Mouse (Mus musculus) brain, adult 2 months (tissue): ENCODE results near the gene Glb1l.
A peak's percentile ranks its signal among the peaks of the same experiment; 100 is the strongest.
"Not testable (repeated sequence)": the region's sequence is repeated elsewhere in the genome, so short reads cannot be mapped to it uniquely, and the experiment has no call there.

Experiments
- DNase-seq: peaks from one replicate; pipeline ENCODE4 v3.0.0; 2011; ENCODE audit warnings: low read depth, low spot score

Glb1l gene

DNA sequence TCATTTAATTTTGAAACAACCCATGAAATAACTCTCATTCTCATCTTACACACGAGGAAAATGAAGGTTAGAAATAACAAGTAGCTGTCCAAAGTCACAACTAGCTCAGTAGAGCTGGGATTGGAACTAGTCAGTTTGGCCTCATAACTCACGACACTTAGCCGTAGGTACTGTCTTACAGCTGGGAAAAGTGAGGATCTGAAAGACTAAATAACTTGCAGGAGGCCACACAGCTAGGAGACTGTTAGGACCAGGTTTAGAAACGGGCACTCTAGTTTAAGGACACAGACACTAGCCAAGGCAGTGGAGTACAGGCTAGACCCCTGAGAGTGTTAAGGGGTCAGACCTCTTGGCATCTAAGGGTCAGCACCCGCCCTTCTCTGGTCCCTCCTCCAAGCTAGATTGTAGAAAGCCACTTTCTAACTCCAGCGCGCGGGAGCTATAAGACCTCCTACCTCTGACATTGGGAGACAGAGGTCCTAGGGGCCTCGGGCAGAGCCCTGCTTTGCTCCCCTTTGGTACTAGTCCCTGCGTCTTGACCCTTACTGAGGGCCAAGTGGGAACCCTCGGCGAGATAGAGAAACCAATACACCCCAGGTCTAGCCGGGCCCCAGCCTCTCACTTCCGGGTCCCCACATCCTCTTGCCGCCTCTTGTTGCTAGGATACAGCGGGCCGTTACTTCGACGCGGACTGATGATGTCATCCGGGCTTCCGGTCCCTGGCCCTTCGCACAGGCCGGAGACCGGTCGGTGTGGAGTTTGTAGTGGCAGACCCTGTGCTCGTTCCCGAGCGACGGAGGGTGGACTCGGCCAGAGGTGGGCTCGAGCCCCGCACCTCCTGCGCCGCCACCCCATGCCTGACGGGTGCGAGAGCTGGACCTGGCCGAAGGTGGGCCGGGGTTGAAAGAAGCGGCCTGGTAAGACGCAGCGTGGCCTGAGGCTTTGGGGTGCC is at the start of gene Glb1l, which contains the start of gene Stk16:
Gene Glb1l, minus strand, starts transcription at position 678 of the 952 bp plus-strand sequence.
Gene Stk16, plus strand, starts transcription at position 703 of the 952 bp plus-strand sequence.
- peak; percentile 99 for DNase-seq

DNA sequence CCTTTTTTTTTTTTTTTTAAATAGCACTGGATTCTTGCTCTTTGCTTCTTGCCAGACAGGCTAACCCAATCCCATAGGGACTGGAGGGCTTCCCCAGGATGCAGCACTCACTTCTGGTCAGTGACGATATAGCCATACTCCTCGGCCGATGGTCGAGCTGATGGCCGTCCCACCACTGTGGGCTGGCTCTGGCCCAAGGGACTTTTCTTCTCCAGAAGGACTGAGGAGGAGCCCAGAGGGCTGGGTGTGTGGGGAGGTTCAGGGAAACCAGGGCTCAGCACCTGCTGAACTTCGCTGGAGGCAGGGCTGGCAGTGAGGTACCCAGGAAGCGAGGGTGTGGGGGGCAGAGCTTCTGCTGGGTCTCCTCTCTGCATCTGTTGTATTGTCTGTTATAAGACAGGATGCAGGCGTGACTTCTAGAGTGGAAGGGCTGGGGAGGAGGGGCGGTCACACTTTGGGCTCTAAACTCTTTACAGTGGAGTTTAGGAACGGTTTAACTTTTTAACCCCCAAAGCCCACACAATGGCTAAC is 45.0 kb upstream of the Glb1l start:
- DNase-seq, result no peak

DNA sequence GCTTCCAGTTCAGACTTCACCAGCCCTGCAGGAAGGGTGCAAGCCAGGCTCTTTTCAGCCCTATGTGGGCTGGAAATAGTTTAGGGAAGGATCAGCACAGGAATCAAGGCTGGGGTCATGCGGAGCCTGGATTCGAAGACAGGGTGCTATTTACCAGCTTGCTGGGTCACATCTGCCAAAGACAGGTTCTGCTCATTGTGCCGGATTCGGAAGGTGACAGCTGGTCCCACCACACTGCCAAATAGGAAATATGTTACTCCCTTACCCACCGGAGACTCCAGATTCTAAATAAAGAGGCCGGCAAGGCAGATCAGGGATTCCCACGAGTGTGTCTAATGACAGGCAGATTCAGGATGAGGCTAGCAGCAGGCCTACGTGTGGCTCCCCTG is 44.0 kb upstream of the Glb1l start:
- peak; percentile 69 for DNase-seq

DNA sequence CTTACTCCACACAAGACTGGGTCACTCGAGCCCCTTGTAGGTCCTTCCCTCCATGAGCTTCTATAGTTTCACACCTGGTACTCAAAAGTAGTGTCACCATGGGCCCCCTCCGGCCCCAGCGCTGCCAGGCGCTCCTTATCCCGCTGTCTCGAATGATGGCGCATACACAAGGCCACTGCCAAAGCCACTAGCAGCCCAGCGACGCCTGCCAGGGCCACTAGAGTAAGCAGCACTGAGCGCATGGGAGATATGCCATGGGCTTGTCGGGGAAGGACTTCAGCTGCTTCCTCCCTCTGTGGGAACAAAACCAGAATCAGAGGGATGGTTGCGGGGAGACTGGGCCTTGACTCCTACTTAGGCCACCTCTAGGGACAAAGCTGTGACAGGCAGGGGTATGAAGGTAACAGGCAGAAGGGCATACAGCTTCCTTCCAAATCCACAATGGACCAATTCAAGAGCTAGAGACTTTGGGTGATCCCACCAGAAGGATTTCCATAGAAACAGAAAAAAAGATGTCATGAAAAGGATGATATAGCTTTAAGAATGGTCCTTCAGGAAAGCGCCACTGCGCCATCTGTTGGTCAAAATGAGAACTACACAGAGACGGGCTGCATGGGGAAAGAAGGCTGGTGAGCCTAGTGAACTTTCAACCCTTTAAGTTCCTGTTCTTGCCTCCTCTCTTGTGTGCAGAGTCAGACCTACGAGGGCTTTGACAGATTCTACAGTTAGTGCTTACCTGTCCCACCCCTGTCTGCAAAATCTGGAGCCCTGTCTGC is 43.4 kb upstream of the Glb1l start:
- peak; percentile 87 for DNase-seq

DNA sequence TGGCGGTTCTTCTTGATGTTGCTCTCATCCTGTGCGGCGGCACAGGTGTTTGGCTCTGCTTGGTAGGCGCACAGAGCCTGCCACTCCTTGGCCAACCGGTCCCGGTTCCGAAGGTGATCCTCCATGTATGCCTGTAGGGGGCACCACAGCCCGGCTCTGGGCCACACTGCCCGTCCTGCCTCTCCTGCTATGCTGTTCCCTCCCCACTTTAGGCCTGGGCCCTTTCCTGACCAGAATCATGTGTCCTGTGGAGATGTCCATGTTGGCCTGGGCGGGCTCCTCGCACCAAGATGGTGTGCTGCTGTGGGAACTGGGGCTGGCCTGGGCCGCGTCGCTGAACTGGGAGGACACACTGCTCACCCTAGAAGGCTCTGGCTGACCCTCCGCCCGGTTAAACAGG is 42.4 kb upstream of the Glb1l start:
- DNase-seq, result no peak

DNA sequence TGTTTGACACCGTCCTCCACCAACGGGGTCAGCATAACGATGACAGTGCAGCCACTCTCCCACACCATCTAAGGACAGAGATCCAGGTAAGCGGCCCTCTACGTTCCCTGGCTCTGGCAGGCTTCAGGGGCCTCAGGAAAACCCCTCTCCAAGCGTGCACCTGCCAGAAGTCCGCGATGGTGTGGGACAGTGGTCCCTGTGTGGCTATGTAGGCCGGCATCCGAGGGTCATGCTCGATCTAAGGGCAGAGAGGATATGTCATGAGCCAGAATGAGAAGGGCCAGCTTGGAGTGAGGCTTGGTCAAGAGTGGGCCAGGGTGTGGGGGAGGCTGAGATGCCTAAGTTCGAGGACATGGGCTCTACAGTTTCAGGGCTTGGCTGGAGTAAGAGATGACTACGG is 41.7 kb upstream of the Glb1l start:
- no peak for DNase-seq

DNA sequence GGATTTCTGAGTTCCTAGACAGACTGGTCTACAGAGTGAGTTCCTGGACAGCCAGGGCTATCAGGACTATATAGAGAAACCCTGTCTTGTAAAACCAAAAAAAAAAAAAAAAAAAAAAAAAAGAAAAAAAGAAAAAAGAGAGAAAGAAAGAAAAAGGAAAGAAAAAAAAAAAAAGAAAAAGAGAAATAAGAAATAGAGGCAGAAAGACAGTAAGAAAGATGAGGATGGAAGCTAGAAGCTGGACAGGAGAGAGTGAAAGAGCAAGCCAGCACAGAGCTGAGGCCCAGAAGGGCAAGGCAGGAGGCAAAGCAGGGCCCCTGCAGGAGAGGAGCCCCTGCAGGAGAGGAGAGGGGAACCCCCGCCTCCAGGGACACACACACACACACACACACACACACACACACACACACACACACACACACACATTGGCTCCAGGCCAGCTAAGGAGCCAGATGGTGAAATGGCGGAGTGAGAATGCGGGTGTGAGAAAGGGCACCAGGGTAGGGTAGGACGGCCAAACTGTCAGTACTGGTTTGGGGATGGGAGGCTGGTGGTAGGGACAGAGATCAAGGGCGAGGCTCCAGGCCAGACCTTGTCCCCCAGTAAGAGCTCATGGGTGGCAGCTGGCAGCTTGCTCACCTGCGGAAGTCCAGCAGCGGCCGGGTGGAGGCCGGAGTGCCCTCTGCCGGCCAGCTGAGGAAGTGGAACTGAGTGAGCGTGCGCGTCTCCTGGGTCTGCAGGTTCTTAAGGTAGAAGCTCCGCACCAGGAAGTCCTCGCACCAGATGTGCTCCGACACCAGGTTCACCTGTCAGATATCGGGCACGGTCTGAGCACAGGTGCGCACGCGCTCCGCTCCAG is 40.7 kb upstream of the Glb1l start:
- peak; percentile 94 for DNase-seq

DNA sequence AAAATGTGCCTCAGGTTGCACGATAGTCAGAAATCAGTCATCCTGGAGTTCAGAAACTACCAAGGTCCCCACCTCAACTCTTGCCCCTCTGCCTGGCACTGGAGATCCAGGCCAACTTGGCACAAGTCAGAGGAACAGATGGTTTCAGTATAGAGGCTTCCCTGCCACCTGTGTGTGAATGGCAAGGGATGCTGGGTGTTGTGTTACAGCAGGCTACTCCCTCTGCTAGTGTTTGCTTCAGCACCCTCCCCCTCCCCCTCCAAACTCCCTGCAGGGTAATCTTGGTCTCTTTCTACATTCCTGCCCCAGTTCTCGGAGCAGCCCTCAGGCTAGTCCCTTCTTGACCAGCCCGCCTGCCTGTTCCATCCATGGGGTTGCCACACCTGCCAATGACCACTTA is 39.9 kb upstream of the Glb1l start:
- DNase-seq, result peak; percentile 81

DNA sequence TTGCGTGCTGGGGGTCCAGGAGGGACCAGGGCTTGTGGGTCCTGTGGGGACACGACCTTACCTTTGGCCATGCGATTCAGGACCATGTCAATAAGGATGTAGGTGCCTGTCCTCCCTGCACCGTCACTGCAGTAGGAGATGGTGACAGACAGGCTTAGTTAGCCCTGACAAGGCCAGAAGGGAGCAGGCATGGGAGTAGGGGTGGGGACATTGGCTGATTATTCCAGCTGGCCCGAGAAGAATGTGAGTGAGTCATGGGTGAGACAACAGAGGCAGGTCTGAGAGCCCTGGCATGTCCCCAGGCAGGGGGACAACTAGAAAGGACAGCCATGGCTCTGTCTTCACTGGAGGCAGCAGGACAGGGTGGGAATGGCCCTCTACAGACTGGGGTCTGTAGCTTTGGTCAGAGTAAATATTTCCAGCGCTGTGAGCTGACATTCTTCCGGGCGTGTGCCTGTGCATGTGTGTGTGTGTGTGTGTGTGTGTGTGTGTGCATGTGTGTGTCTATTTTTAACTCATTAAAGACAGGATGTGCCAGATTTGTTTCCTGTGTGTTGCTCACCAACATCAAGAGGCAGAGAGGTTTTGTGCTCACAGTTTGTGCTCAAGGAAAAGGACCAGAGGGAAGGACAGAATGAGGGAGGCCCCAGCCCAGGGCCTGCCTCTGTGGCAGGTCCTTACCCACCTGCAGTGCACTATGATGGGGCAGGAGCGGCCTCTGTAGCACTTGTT is 37.6 kb upstream of the Glb1l start:
- DNase-seq, result peak; percentile 94

DNA sequence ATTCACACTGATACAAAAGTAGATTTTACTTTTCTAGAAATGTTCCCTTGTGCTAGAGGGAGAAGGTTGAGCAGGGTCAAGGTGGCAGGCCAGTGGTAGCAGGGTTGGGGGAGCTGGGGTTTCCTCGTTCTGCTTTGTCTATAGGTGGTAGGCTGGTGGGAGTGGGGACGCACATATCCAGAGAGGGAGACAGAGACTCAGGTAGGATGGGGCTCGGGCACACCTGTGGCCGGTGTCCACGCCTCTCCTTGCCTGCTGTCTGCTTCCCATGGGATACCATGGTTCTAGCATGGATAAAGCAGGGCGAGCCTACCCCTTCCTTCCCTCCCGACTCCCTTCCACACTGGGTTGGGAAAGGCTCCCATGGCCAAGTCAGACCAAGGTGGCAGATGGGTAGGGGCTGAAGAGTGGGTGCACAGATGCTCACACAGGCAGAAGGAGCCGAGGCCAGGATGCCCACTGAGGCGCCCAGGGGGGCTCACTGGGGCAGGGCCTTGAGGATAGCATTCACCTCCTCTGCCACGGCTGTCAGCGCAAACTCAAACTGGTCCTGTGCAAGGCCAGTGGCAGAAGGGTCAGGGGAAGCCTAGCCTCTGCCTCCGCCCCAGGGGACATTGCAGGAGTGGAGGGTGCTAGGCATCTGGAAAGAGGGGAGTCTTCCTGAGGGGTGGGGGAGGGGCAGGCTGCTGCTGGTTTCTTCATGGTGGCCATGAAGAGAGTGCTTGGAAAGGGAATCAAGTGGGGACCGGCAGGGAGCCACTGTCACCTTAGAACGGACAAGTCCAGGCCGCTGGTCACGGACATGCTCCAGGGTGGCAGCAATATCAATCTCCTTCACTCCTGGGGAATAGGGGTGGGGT is 36.7 kb upstream of the Glb1l start:
- no peak for DNase-seq

DNA sequence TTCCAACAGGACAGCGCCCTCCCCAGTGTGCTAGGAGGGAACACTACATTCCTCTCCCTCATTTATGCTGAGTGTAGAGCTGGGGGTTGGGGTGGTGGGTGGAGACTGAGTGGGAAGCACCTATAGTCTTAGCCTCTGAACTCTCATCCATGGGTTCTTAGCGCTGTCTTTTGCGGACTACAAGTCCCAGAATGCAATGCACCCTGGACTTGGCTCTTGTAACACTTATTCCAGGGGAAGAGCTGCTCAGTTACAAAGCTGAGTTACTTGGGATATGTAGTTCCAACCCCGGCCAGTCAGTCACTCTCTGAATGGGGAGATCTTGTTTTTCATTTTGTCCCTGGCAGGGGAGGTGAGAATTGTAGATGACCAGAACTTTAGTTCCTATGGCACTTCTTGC is 34.2 kb upstream of the Glb1l start:
- peak; percentile 92 for DNase-seq

DNA sequence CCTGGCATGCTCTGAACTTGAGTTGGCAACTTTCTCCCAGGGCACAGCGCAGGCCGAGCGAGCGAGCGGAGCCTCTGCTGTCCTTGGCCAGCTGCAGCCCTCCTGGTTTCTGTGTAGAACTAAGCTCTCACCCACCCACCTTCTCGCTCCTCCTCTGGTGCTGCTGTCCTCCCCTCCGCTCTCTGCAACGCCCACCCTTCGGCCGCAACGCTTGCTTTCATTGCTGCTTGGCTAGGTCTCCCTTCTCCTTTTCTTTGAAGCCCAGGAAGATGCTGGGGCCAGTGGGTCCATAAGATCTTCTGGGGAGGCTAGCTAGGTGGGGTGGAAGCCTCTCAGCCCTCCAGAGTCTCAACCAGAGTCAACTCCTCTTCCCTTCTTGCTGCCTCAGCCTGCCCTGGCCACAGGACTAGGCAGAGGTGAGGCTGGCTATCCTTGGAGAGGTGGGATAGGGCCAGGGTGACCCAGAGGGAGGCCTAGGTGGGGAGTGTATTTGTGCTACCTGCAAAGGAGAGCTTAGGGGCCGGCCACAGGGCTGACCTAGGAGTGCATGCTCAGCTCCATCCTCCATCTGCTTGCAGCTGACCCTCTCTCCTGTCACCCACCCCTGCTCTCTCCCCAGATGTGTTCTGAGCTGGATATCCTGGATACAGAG is 33.7 kb upstream of the Glb1l start:
- peak; percentile 64 for DNase-seq

DNA sequence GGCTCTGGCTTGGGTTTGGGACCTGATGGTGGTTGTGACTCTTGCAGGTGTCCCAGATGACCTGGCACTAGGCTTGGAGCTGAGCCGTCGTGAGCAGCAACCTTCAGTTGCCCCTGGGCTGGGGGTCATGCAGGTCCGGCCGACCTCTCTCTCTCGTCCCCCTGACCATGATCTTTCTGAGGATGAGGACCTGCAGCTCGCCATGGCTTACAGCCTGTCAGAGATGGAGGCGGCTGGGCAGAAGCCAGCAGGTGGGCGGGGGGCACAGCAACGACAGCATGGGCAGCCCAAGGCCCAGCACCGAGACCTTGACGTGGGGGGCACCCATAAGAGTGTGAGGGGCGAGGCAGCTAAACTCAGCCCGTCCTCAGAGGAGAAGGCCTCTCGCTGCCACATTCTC is 32.8 kb upstream of the Glb1l start:
- no peak for DNase-seq

DNA sequence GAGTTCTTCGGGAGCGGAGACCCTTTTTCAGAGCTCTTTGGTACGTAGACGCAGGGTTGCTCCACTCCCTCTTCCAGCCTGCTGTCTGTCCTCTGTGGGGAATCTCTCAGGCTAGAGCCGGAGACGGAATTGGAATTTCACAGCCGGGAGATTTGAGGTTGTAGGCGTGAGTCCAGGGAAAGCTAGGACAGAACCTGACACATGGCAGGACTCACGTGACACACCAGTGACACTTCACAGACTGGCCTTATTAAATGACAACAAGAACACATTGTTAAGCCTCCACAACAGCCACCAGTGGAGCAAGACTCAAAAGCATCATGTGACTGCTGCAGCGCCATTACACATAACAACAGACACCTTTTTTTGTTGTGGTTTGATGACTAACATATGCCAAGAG is 29.0 kb upstream of the Glb1l start:
- DNase-seq, result peak; percentile 95

DNA sequence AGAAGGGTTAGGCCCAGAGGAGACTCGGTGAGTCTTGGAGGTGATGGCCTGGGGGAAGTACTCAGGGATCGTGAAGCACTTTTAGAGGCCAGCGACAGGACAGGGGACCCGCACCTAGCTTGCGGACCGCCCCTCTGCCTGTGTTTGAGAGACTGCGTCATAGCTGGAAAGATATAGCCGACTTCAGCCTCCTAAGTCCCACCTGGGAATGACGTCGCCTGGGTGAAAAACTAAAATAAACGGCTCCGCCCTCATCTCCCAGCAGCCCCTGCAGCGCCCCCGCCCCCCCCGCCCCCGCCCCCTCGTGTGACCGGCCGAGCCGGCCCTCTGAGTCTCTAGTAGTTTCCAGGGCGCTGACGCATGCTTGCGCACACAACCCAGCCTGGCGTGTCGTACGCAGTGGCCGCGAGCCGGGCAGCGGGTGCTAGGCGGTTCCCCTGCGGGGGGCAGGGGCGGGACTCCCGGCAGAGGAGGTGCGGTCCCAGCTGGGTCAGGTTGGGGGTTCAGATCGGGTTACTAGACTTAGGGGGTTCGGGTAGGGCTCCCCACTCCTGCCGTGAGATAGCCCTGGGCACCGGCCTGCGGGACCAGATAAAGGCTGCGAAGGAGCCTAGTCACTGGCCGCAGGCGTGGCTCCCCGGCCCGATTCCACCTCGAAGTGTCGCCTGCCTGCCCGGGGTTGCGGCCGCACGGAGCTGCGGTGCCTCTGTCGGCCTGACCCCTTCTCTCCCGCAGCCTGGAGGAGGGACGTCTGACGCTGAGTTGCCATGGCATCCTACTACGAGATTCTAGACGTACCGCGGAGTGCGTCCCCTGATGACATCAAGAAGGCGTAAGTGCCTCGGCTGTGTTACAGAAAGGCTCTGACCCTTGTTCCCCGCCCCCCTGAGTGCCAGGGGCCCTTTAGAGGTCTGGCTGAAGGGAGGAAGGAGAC is 25.8 kb upstream of the Glb1l start, which contains the start of gene Dnajb2:
Gene Dnajb2, plus strand, starts transcription at position 290 of the 934 bp plus-strand sequence.
- DNase-seq, result peak; percentile 96

DNA sequence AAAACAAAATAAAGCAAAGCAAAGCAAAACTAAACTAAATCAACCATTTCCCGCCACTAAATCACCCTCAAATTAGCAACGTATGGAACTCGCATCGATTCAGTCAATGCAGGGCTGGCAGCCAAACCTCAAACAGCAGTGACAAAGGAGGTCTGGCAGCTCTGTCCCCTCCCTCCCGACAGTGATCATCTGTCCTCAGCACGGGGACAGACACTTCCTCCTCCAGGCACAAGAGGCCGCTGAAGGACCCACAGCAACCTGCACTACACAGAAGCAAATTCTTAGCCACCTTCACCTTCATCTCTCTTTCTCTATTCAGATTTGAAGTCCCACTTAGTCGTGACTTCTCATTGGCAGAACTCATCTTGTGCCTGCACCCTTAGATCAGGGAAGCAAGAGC is 24.0 kb upstream of the Glb1l start:
- DNase-seq, result peak; percentile 95

DNA sequence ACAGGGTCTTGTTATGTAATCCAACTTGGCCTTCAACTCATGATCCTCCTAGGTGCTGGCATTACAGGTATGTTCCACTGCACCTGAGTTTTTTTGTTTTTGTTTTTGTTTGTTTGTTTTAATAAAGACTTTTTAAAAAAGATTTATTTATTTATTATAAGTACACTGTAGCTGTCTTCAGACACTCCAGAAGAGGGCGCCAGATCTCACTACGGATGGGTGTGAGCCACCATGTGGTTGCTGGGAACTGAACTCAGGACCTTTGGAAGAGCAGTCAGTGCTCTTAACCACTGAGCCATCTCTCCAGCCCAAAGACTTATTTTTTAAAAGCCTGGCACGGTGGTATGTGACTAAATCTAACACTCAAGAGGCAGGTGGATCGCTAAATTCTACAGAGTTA is 21.9 kb upstream of the Glb1l start:
- DNase-seq, result not testable (repeated sequence)

DNA sequence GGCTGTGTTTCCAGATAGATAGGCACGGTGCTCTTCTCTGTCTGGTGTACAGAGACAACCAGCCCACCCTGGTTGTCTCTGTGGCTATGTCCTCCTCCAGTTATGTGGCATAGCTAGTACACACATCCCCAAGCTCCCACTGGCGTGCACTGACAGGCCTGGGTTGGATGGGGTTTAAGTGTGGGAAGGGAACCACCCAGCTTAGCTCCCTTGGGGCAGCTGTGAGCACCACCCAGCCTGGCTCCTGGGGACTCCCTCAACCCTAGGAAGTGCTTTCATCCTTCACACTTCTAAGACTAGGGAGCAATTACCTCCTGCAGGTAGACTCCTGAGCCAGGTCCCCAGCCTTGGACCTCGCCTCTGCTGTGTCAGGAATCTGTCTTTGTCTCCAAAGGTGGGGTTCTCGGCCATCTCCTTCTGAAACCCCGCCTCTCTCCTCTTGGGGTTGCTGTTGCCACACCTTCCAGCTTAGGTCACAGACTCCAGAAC is 21.1 kb upstream of the Glb1l start, which contains the start of gene A630095N17Rik:
Gene A630095N17Rik, minus strand, starts transcription at position 439 of the 489 bp plus-strand sequence.
- no peak for DNase-seq
